Mouse (Mus musculus) kidney, embryonic 14.5 days (tissue): ENCODE results near the gene Rpl10-ps3. TPM values are rescaled to one million over a fixed set of nuclear protein-coding genes. Genes with fewer than 3 reads are reported as not detected.

Source experiments
- ATAC-seq: fragments of 200-750 bp; cut with Nextera tagmentation; 2 replicates; pipeline ENCODE4 v1.8.0; 2017; ENCODE audit warnings: moderate number of reproducible peaks, mild to moderate bottlenecking, moderate TSS enrichment, moderate library complexity; ENCODE audit not compliant: low FRiP score, low TSS enrichment
- H3K27ac ChIP-seq: fragments of 300-500 bp; sonication (generic); 2 replicates; pipeline ENCODE4 v1.5.1; 2014; ENCODE audit warnings: low read depth, mild to moderate bottlenecking, low read length, moderate library complexity, mixed read lengths
- H3K27me3 ChIP-seq: fragments of 300-500 bp; sonication (generic); 2 replicates; pipeline ENCODE4 v1.6.1; 2014; ENCODE audit warnings: mild to moderate bottlenecking, low read length; ENCODE audit not compliant: control insufficient read depth, insufficient read depth
- H3K36me3 ChIP-seq: fragments of 300-500 bp; sonication (generic); 2 replicates; pipeline ENCODE4 v1.6.1; 2014; ENCODE audit warnings: low read length, mixed read lengths; ENCODE audit not compliant: control insufficient read depth, insufficient read depth
- H3K4me1 ChIP-seq: fragments of 300-500 bp; sonication (generic); 2 replicates; pipeline ENCODE4 v1.6.1; 2014; ENCODE audit warnings: low read length, mixed read lengths; ENCODE audit not compliant: control insufficient read depth, insufficient read depth
- H3K4me2 ChIP-seq: fragments of 300-500 bp; sonication (generic); replicated peaks from 2 replicates; pipeline ENCODE4 v1.6.1; 2014; ENCODE audit warnings: low read depth, mild to moderate bottlenecking, low read length
- H3K4me3 ChIP-seq: fragments of 300-500 bp; sonication (generic); 2 replicates; pipeline ENCODE4 v1.5.1; 2014; ENCODE audit warnings: mild to moderate bottlenecking, low read length
- H3K9ac ChIP-seq: fragments of 300-500 bp; sonication (generic); 2 replicates; pipeline ENCODE4 v1.6.1; 2014; ENCODE audit warnings: low read depth, mild to moderate bottlenecking, low read length, moderate library complexity
- H3K9me3 ChIP-seq: fragments of 300-500 bp; sonication (generic); 2 replicates; pipeline ENCODE4 v1.6.1; 2016; ENCODE audit warnings: low read length; ENCODE audit not compliant: control insufficient read depth
- WGBS: fragments of 180-500 bp; shearing (Covaris S2); extraction: QIAGEN DNeasy Blood & Tissue Kit; methylation state at CpG from one replicate; pipeline ENCODE4 v1.1.7; 2014; 5-methylcytosine and 5-hydroxymethylcytosine counted together
- polyA plus RNA-seq: library from polyadenylated mRNA; unstranded; fragments of >200 nt; fragmentation: Nextera tagmentation; extraction: Ambion mirVana; gene quantifications from 2 replicates; pipeline ENCODE4 v1.2.1, GENCODE M21; 2014

The Rpl10-ps3 gene
- polyA plus RNA-seq = 335 and 349 TPM in 2 replicates

DNA sequence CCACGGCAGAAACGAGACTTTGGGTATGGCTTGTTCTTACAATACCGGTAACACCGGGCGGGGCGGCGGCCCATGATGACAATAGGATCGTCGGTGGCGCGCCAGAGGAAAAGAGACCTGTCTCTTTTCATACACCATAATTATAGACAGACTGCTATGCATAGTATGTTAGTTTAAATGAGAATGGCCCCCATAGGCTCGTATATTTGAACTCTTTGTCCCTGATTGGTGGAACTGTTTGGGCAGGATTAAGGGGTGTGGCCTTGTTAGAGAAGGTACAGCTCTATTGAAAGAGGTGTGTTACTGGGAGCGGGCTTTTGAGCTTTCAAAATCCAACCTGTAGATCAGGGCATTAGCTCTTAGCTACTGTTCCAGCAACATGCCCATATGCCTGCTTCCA lies at the start of gene Rpl10-ps3:
TSS of gene Rpl10-ps3 (minus strand) at position 101 of the 400 bp plus-strand sequence.
- 96% methylated on average over 11 of the region's 13 CpGs for WGBS
- H3K36me3 ChIP-seq = no peaks in the 10 kb centered on the region
- no peaks in the 10 kb centered on the region for H3K27me3 ChIP-seq
- no peak within 1 kb of the TSS for H3K27ac ChIP-seq
- no peaks in the 10 kb centered on the region for H3K4me1 ChIP-seq
- ATAC-seq = no peak
- no peaks in the 10 kb centered on the region for H3K9me3 ChIP-seq
- H3K4me2 ChIP-seq = no peak within 1 kb of the TSS
- no peak within 1 kb of the TSS for H3K9ac ChIP-seq
- H3K4me3 ChIP-seq = no peak within 1 kb of the TSS

DNA sequence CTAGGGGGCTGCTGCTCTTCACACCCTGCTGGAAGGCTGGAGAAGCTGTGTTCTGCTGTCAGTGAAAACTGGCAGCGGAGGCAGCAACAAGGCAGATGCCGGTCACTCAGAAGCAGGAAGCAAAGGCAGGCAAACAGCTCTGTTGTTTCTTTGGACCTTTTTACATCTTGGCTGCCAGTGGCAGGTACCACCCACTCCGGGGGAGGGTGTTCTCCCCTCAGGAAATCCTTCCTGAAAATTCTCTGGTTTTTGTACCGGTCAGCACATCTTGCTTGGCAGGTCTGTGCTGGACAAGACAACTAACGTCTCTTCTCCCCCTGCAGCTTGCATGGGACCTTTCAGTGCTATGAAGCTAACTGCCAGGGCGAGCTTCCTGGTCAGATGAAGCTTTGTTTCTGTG lies 30.8 kb upstream of the Rpl10-ps3 start:
- Histone ChIP-seq H3K9ac (no peak overlapping the region), H3K27ac (no peak overlapping the region), H3K9me3 (no peaks in the 10 kb centered on the region), H3K27me3 (no peaks in the 10 kb centered on the region), H3K4me2 (no peak overlapping the region), H3K36me3 (no peaks in the 10 kb centered on the region), H3K4me3 (no peak overlapping the region), H3K4me1 (no peaks in the 10 kb centered on the region)
- ATAC-seq = no peak
- 56% methylated on average over 6 of the region's 6 CpGs for WGBS

DNA sequence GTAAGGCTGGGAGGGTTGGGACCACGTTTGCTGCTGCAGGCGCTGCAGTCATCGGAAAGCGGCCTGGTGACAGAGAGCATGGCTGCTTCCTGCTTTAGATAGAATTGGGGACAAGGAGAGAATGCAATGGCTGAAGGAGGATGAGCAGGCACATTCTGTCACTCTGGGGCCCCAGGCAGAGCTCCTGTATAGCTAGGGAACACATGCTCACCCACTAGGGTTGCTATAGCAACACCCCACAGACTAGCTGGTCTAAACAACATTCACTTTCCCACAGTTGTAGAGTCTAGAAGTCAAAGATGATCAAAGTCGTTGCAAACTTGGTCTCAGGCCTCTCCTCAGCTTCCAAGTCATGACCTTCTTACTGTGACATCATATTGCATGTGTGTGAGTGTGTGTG lies 29.9 kb upstream of the Rpl10-ps3 start:
- Histone ChIP-seq H3K9ac (no peak overlapping the region), H3K27me3 (no peaks in the 10 kb centered on the region), H3K4me3 (no peak overlapping the region), H3K27ac (no peak overlapping the region), H3K9me3 (no peaks in the 10 kb centered on the region), H3K36me3 (no peaks in the 10 kb centered on the region), H3K4me1 (no peaks in the 10 kb centered on the region), H3K4me2 (no peak overlapping the region)
- ATAC-seq = no peak
- 78% methylated on average over 5 of the region's 5 CpGs for whole genome bisulfite sequencing

DNA sequence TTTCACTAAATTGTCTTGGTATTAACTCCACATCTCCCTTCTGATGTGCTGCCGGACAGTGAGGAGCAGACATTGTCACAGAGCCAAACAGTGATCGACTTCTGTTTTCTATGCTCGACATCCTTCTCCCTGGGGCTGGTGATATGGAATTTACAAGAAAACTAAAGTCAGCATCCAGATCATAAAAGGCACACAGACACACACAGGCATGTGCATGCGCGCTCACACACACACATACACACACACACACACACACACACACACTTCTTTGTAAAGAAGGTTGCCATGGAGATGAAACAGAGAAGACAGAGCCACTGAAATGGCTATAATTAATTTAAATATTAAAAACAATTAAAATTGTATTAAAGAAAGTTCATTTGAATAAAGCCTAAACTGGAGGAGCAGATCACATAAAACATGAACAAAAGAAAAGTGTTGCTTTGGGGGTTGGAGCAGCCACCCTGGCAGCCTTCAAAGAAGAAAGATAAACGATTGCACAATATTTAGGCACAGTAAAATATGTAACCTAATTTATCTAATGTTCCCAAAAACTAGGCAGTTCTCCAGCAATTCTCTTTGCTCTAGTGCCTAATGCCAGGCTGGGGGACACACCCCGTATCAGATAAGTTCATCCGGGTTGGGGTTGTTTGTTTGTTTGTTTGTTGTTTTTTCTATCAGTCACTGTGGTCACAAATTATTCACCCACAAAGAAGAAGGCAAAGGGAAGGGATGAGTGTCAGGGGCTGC lies 24.0 kb upstream of the Rpl10-ps3 start:
- no peak overlapping the region for H3K9ac ChIP-seq
- H3K36me3 ChIP-seq = no peaks in the 10 kb centered on the region
- no peak overlapping the region for H3K4me2 ChIP-seq
- H3K27ac ChIP-seq = no peak overlapping the region
- no peaks in the 10 kb centered on the region for H3K27me3 ChIP-seq
- H3K4me3 ChIP-seq = no peak overlapping the region
- WGBS = 83% methylated on average over 8 of the region's 8 CpGs
- no peaks in the 10 kb centered on the region for H3K9me3 ChIP-seq
- peaks cover 13% of the 10 kb centered on the region for H3K4me1 ChIP-seq
- ATAC-seq = no peak

DNA sequence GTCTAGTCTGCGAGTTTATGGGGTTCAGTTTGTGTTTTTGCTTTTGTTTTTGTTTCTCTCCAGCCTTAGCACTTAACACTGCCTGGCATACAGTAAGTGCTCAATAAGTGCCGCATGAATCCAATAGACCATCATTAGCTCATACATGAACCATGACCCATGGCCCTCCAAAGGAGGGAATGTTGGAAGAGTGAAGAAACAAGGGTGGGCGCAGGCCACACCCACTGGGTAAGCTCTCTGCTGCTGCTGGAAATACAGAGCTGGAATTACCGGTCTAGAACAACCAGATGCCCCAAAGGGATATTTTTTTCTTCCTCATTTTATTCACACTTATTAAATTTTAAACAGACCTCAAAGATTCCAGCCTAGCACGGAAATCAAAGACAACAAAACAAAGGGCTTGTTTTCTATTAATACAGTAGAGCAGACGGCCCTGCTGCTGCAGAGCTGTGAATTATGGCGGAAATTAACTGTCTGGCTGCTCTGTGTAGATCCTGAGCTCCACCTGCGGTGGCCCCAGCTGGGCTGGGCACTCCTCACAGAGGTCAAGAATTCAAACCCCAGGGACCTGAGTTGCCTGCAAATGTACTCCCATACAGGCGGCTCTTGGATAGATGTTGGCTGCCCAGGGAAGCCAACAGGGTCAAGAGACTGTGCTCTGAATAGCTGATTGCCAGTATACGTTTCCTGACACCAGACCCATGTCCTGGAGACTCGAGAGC lies 20.5 kb upstream of the Rpl10-ps3 start:
- WGBS = 34% methylated on average over 11 of the region's 11 CpGs
- H3K4me2 ChIP-seq = no peak overlapping the region
- H3K9ac ChIP-seq = no peak overlapping the region
- no peaks in the 10 kb centered on the region for H3K9me3 ChIP-seq
- 0 out of 2 replicates have a peak overlapping the region, but pooled peaks have one; percentile 9 for H3K27ac ChIP-seq
- no peaks in the 10 kb centered on the region for H3K27me3 ChIP-seq
- no peak overlapping the region for H3K4me3 ChIP-seq
- H3K4me1 ChIP-seq = peaks cover 27% of the 10 kb centered on the region
- ATAC-seq = peak; percentile 60; the same call in 1 of the 2 replicates
- H3K36me3 ChIP-seq = no peaks in the 10 kb centered on the region

DNA sequence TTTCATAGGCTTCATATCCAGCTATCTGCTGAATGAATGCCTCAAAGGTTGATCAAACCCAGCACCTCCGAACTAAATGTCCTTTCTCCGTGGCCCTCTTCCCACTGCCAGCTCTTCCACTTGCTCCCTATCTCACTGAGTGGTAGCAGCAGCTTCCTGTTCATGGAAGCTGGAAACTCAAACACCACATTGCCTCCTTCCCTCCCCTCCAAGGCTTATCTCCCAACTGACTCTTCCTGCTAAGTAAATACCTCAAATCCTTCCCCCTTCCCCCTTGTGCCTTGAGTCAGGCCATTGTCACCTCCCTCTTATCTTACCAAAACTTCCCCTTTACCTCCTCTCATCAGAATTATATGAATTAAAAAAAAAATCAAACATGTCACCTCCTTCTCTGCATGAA lies 19.2 kb upstream of the Rpl10-ps3 start:
- no peak for ATAC-seq
- Histone ChIP-seq H3K4me2 (no peak overlapping the region), H3K36me3 (no peaks in the 10 kb centered on the region), H3K9ac (no peak overlapping the region), H3K27ac (no peak overlapping the region), H3K9me3 (no peaks in the 10 kb centered on the region), H3K27me3 (no peaks in the 10 kb centered on the region), H3K4me1 (peaks cover 27% of the 10 kb centered on the region), H3K4me3 (no peak overlapping the region)
- 70% methylated on average over 2 of the region's 2 CpGs for WGBS

DNA sequence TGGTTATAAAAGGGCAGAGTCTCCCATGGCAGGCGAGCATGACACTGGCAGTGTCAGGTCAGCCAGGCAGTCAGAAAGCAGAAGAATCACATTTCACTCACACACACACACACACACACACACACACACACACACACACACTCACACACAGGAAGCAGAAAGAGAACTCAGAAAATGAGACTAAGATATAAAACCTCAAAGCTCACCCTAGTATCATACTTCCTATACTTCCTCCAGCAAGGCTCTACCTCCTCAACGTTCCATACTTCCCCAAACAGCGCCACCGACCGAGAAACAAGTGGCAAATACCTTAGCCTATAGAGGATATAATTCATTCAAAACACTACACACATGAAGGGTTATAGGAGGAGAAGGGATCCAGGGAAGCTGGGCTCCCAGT lies 18.5 kb upstream of the Rpl10-ps3 start:
- peaks cover 27% of the 10 kb centered on the region for H3K4me1 ChIP-seq
- H3K9ac ChIP-seq = no peak overlapping the region
- H3K27me3 ChIP-seq = no peaks in the 10 kb centered on the region
- peak overlapping the region; percentile 81; the same call in 1 of the 2 replicates for H3K27ac ChIP-seq
- ATAC-seq = no peak
- no peaks in the 10 kb centered on the region for H3K36me3 ChIP-seq
- no peak overlapping the region for H3K4me3 ChIP-seq
- WGBS = 55% methylated on average over 5 of the region's 5 CpGs
- H3K9me3 ChIP-seq = no peaks in the 10 kb centered on the region
- H3K4me2 ChIP-seq = no peak overlapping the region

DNA sequence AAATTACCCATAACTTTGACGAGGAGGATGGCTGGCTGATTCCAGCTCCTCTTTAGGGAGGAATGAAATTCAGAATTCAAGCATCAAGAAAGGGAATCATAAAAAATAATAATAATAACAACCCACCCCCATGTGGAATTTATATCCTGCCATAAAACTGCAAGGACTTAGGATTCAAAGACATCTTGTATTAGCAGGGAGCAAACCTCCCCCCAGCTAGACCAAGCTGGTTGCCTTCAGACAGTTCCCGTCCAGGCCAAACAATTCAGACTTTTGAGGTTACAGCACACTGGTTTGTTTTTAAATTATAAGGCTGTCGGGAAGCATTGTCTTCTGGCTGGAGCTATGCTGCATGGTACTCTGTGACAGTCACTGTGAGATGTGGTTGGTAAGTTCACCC lies 17.8 kb upstream of the Rpl10-ps3 start:
- Histone ChIP-seq H3K36me3 (no peaks in the 10 kb centered on the region), H3K4me3 (no peak overlapping the region), H3K9ac (no peak overlapping the region), H3K27me3 (no peaks in the 10 kb centered on the region), H3K27ac (peak overlapping the region; percentile 81; the same call in 1 of the 2 replicates), H3K9me3 (no peaks in the 10 kb centered on the region), H3K4me2 (no peak overlapping the region), H3K4me1 (peaks cover 27% of the 10 kb centered on the region)
- WGBS = 11% methylated on average over 3 of the region's 3 CpGs
- ATAC-seq = no peak; the same call in 1 of the 2 replicates

DNA sequence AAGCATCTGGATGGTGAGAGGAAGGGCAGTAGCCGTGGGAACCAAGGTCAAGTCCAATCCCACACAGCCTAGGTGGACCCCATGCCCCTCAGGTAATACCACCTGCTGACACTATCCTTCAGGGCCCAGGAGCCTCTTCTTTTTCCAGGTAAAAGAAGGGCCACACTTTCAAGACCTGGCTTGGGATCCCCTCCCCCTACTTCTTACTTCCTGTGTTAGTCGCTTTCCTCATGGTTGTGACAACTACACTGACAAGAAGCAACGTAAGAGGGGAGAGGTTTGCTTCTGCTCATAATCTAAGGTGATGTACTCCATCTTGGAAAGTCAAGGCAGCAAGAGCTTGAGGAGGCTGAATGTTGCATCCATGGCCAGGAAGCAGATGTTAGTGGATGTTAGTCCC lies 15.6 kb upstream of the Rpl10-ps3 start:
- H3K4me2 ChIP-seq = no peak overlapping the region
- WGBS = 67% methylated on average over 3 of the region's 3 CpGs
- H3K9me3 ChIP-seq = no peaks in the 10 kb centered on the region
- H3K4me3 ChIP-seq = no peak overlapping the region
- no peak overlapping the region for H3K9ac ChIP-seq
- no peaks in the 10 kb centered on the region for H3K36me3 ChIP-seq
- no peak overlapping the region for H3K27ac ChIP-seq
- ATAC-seq = no peak
- no peaks in the 10 kb centered on the region for H3K27me3 ChIP-seq
- H3K4me1 ChIP-seq = peaks cover 21% of the 10 kb centered on the region
